Mouse (Mus musculus) thymus, adult 2 months (tissue): Measurements from ENCODE around the gene Frmpd3. TPM values are rescaled to one million over a fixed set of nuclear protein-coding genes. Genes with fewer than 3 reads are reported as not detected.

ENCODE experiments used
- DNase-seq: peaks from one replicate; pipeline ENCODE4 v3.0.0; 2021
- H3K27ac ChIP-seq: fragments of 200-500 bp; 2 replicates; pipeline ENCODE4 v1.5.1; 2012; ENCODE audit warnings: low read length, control low read depth; ENCODE audit not compliant: control insufficient read depth, insufficient read depth
- H3K27me3 ChIP-seq: fragments of 200-500 bp; 2 replicates; pipeline ENCODE4 v1.6.1; 2012; ENCODE audit warnings: mild to moderate bottlenecking, low read length, moderate library complexity, mixed read lengths; ENCODE audit not compliant: control insufficient read depth, insufficient read depth
- H3K36me3 ChIP-seq: fragments of 200-500 bp; 2 replicates; pipeline ENCODE4 v1.6.1; 2012; ENCODE audit warnings: mild to moderate bottlenecking, low read length, moderate library complexity; ENCODE audit not compliant: control insufficient read depth, insufficient read depth
- H3K4me1 ChIP-seq: fragments of 200-500 bp; replicated peaks from 2 replicates; pipeline ENCODE4 v1.6.1; 2012; ENCODE audit warnings: low read length; ENCODE audit not compliant: control insufficient read depth, insufficient read depth
- H3K4me3 ChIP-seq: fragments of 200-500 bp; 2 replicates; pipeline ENCODE4 v1.5.1; 2012; ENCODE audit warnings: mild to moderate bottlenecking, low read length, control low read depth, moderate library complexity; ENCODE audit not compliant: control insufficient read depth, insufficient read depth
- CTCF ChIP-seq: fragments of 200-500 bp; IDR thresholded peaks from 2 replicates; pipeline ENCODE4 v1.5.1; 2012; ENCODE audit warnings: mild to moderate bottlenecking, control low read depth, low read length, moderate library complexity, borderline replicate concordance; ENCODE audit not compliant: control insufficient read depth, poor library complexity, insufficient read depth; ENCODE audit errors: extremely low read depth
- POLR2A ChIP-seq: fragments of 200-500 bp; IDR thresholded peaks from 2 replicates; pipeline ENCODE4 v1.6.1; 2012; ENCODE audit warnings: mild to moderate bottlenecking, low read length, control low read depth, moderate library complexity; ENCODE audit not compliant: control insufficient read depth, poor library complexity, insufficient read depth; ENCODE audit errors: extremely low read depth
- WGBS: fragments of 180-500 bp; shearing (Covaris S2); methylation state at CpG from one replicate; pipeline ENCODE4 v1.1.7; 2018; 5-methylcytosine and 5-hydroxymethylcytosine counted together
- polyA plus RNA-seq: library from polyadenylated mRNA; depleted of rRNA; stranded (reverse); fragments of >200 nt; gene quantifications from 2 replicates; pipeline ENCODE4 v1.2.3, GENCODE M21; 2012

Gene Frmpd3
- polyA plus RNA-seq, 1 experiment: 0.09 TPM

DNA sequence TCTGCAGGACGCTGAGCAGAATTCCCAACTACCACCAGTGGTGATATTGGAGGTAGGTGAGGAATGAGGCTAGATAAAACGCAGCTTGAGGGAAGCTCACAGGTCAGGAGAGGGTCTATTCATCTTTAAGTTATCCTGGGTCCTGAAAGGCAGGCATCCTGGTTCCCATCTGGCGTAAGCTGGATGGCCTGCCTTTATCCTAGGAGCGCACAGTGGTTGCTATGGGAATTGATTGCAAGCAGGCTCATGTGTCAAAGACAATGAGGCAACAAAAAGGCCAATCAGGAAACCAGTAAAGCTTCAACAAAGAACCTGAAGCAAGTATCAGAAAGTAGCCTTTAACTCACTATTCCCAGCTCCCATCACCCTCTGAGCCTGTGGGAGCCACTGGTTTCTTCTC, 33.6 kb downstream of the Frmpd3 start:
- WGBS: 71% methylated on average over 4 of the region's 4 CpGs
- TF ChIP-seq POLR2A (no peak), CTCF (no peak)
- Histone ChIP-seq H3K27me3 (no peaks in the 10 kb centered on the region), H3K27ac (no peak overlapping the region), H3K4me3 (no peak overlapping the region), H3K4me1 (no peaks in the 10 kb centered on the region), H3K36me3 (no peaks in the 10 kb centered on the region)
- DNase-seq: no peak

DNA sequence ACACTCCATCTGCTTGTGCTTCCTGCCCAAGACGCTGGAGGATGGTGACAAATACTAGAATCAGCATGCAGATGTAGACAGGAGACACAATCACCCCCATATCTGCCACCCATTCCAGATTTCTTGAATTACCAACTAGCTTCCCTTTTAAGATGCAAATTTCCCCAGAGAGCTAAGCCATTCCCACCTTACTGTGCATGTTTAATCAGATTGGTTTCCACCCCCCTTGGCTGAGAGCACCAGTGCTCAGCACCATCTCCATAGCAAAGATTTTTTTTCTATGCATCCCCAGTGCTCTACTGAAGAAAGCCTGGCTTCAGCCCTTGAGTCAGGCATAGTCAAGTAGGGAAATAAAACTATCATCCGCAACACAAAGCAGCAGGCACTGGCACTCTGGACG, 57.9 kb downstream of the Frmpd3 start:
- Histone ChIP-seq H3K27ac (no peak overlapping the region), H3K4me3 (no peak overlapping the region), H3K36me3 (no peaks in the 10 kb centered on the region), H3K27me3 (no peaks in the 10 kb centered on the region), H3K4me1 (no peaks in the 10 kb centered on the region)
- no peak for DNase-seq
- TF ChIP-seq POLR2A (no peak), CTCF (no peak)
- 50% methylated on average over 3 of the region's 3 CpGs for WGBS

DNA sequence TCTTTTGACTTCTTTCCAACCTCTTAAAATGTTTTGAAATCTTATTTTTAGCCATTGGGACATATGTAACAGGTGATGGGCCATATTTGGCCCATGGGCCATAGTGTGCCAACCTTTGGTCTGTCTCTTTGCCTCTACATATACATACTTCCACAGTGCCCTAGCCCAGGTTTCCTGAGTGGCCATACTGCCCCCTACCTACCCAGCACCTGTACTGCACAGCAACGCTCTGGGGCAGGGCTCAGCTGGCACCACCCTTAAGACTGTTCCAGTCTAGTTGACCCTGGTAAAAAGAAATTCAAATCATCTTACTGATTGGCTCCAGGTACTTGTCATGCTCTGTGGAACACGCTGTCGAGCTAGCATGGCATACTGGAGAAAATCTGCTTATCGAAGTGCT, 60.8 kb downstream of the Frmpd3 start:
- Histone ChIP-seq H3K36me3 (no peaks in the 10 kb centered on the region), H3K27me3 (no peaks in the 10 kb centered on the region), H3K4me3 (no peak overlapping the region), H3K27ac (no peak overlapping the region), H3K4me1 (no peaks in the 10 kb centered on the region)
- WGBS: 55% methylated on average over 4 of the region's 4 CpGs
- DNase-seq: peak; percentile 3
- TF ChIP-seq POLR2A: no peak
- TF ChIP-seq CTCF: no peak

DNA sequence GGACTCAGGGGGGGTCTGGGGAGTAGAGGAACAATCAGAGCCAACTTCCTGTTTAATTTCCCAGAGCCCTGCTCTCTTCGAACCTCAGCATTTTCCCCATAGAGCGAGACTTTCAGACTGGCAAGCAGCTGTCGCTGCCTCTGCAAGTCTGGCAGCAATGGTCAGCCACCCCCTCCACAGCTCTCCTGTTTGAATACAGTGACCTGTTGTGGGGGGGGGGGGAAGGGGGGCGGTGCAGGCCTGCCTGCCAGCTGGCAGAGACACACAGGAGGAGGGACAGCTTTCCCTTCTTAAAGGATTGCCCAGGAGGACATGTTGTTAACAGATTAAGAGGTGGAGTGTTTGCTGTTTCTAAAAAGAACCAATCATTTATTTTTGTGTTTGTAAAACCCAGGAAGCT, 64.0 kb downstream of the Frmpd3 start:
- WGBS: 16% methylated on average over 4 of the region's 4 CpGs

DNA sequence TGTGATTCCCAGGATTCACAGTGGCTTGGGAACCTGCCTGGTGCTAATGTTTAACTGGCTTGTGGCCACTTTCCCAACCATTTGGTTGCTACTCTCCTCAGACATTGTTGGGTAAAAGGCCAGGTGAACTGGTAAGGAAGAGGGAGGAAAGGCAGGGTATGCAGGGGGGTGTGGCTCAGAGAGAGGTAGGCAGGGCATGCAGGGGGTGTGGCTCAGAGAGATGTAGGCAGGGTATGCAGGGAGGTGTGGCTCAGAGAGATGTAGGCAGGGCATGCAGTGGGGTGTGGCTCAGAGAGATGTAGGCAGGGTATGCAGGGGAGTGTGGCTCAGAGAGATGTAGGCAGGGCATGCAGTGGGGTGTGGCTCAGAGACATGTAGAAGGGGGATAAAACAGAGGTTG, 64.4 kb downstream of the Frmpd3 start:
- Histone ChIP-seq H3K27me3 (no peaks in the 10 kb centered on the region), H3K27ac (no peak overlapping the region), H3K4me3 (no peak overlapping the region), H3K36me3 (no peaks in the 10 kb centered on the region), H3K4me1 (no peaks in the 10 kb centered on the region)
- no peak for DNase-seq
- no peak for TF ChIP-seq CTCF
- no peak for TF ChIP-seq POLR2A

More for the DNA sequence above, 64.0 kb downstream of the Frmpd3 start:
- no peaks in the 10 kb centered on the region for H3K27me3 ChIP-seq
- H3K36me3 ChIP-seq: no peaks in the 10 kb centered on the region
- H3K27ac ChIP-seq: no peak overlapping the region
- no peak for DNase-seq
- H3K4me3 ChIP-seq: no peak overlapping the region
- no peak for TF ChIP-seq POLR2A
- TF ChIP-seq CTCF: no peak
- H3K4me1 ChIP-seq: no peaks in the 10 kb centered on the region

DNA sequence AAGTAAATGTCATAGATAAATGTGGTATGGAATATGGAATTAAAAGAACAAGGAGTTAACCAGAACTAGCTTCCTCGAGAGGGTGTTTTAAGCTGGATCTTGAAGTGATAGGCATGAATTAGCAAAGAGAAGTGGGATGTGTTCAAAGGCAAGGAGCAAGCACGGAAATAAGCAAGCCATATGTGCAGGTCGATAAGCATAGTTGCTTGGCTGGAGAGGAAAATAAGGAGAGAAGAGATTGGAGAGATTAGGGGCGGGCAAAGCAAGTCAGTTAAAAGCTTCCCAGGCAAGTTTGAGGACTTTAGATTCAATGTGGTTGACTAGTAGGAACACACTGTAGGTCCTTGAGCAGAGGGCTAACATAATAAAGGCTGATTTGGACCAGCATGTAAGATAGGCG, 65.5 kb downstream of the Frmpd3 start:
- DNase-seq: no peak
- H3K27me3 ChIP-seq: no peaks in the 10 kb centered on the region
- no peak for TF ChIP-seq CTCF
- TF ChIP-seq POLR2A: no peak
- no peaks in the 10 kb centered on the region for H3K36me3 ChIP-seq
- no peak overlapping the region for H3K27ac ChIP-seq
- WGBS: 71% methylated on average over 5 of the region's 5 CpGs
- no peaks in the 10 kb centered on the region for H3K4me1 ChIP-seq
- H3K4me3 ChIP-seq: no peak overlapping the region

DNA sequence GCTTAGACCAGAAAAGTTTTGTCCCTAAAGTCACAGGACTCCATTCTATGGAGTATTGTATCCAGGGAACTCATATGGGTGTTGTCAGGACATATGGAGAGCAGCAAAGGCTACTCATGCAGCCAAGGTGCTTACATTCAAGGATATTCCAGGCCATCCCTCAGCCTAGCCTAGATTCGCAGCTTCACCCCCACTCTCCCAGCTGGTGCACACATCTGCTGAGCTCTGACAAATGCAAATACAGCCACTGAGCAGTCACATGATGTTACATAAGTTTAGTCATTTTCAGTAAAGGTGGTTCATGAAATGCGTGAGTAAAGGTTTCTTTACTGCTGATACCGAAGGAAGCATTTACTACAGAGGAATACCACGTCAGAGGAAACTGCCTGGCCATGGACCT, 76.4 kb downstream of the Frmpd3 start:
- H3K4me3 ChIP-seq: no peak overlapping the region
- H3K4me1 ChIP-seq: no peaks in the 10 kb centered on the region
- no peaks in the 10 kb centered on the region for H3K36me3 ChIP-seq
- WGBS: 84% methylated on average over 4 of the region's 4 CpGs
- H3K27me3 ChIP-seq: no peaks in the 10 kb centered on the region
- H3K27ac ChIP-seq: no peak overlapping the region
- DNase-seq: no peak
- TF ChIP-seq CTCF: no peak
- TF ChIP-seq POLR2A: no peak
